Mouse (Mus musculus) CH12.LX (cell line): ENCODE data around the gene Gm49405. TPM values are rescaled to one million over a fixed set of nuclear protein-coding genes. Genes with fewer than 3 reads are reported as not detected.
A peak's percentile ranks its signal among the peaks of the same experiment; 100 is the strongest.

Source experiments
- DNase-seq: peaks from one replicate; pipeline ENCODE4 v3.0.0-alpha.2; 2013; ENCODE audit errors: extremely low read depth
- H3K27ac ChIP-seq: 2 replicates; pipeline ENCODE4 v1.5.1; 2012; ENCODE audit warnings: low read depth, mild to moderate bottlenecking, control low read depth, moderate library complexity; ENCODE audit not compliant: insufficient read depth
- H3K27me3 ChIP-seq: replicated peaks from 2 replicates; pipeline ENCODE3; 2012; ENCODE audit warnings: inconsistent platforms
- H3K36me3 ChIP-seq, 2 experiments: replicated peaks in 1 of 2; 2 replicates each; pipeline versions ENCODE3 to v1.6.1; 2012; ENCODE audit warnings: inconsistent platforms in 1 of 2, low read length in 1 of 2, mild to moderate bottlenecking in 1 of 2, mixed read lengths in 1 of 2, moderate library complexity in 1 of 2; ENCODE audit not compliant: control insufficient read depth in 1 of 2, insufficient read depth in 1 of 2
- H3K4me1 ChIP-seq, 2 experiments: 2 replicates each; pipeline ENCODE4 v1.6.1; 2012; ENCODE audit warnings: inconsistent platforms in 1 of 2, moderate library complexity in 1 of 2; ENCODE audit not compliant: insufficient read depth in 2 of 2, control insufficient read depth in 1 of 2
- H3K4me2 ChIP-seq: 2 replicates; pipeline ENCODE4 v1.6.1; 2012; ENCODE audit warnings: low read depth, mild to moderate bottlenecking, control low read depth; ENCODE audit not compliant: poor library complexity, insufficient read depth, severe bottlenecking
- H3K4me3 ChIP-seq, 3 experiments: fragments of 150-350 bp in 1 of 3; sonication (generic) in 1 of 3; replicated peaks in 1 of 3; 2 replicates each; pipeline versions ENCODE3 to v1.5.1; 2011 to 2012; ENCODE audit warnings: low read depth in 2 of 3, low read length in 2 of 3, mild to moderate bottlenecking in 2 of 3, moderate library complexity in 2 of 3, control low read depth in 1 of 3, improper control_type of control experiment in 1 of 3, inconsistent platforms in 1 of 3, mixed read lengths in 1 of 3; ENCODE audit not compliant: poor library complexity in 1 of 3
- H3K79me2 ChIP-seq: replicated peaks from 2 replicates; pipeline ENCODE4 v1.6.1; 2012; ENCODE audit warnings: mild to moderate bottlenecking, moderate library complexity; ENCODE audit not compliant: control insufficient read depth, poor library complexity, insufficient read depth, severe bottlenecking; ENCODE audit errors: extremely low read depth
- H3K9ac ChIP-seq: 2 replicates; pipeline ENCODE4 v1.6.1; 2012; ENCODE audit warnings: low read depth, mild to moderate bottlenecking, control low read depth, moderate library complexity; ENCODE audit not compliant: insufficient read depth
- H3K9me3 ChIP-seq: replicated peaks from 2 replicates; pipeline ENCODE3; 2012; ENCODE audit warnings: low read length, inconsistent platforms, mixed read lengths
- BHLHE40 ChIP-seq: IDR thresholded peaks from 2 replicates; pipeline ENCODE4 v1.6.1; 2011; ENCODE audit warnings: mild to moderate bottlenecking, low read depth, low read length, improper control_type of control experiment
- CHD1 ChIP-seq: IDR thresholded peaks from 2 replicates; pipeline ENCODE4 v1.6.1; 2012; ENCODE audit warnings: low read depth, low read length, improper control_type of control experiment, inconsistent platforms
- CHD2 ChIP-seq: IDR thresholded peaks from 2 replicates; pipeline ENCODE4 v1.6.1; 2011; ENCODE audit warnings: low read length, improper control_type of control experiment
- CTCF ChIP-seq, 2 experiments: IDR thresholded peaks in 1 of 2; conservative IDR thresholded peaks in 1 of 2; 2 replicates each; pipeline ENCODE4 v1.5.1; 2011 to 2012; ENCODE audit warnings: low read depth in 2 of 2, low read length in 2 of 2, improper control_type of control experiment in 1 of 2, inconsistent platforms in 1 of 2, mild to moderate bottlenecking in 1 of 2, moderate library complexity in 1 of 2
- E2F4 ChIP-seq: IDR thresholded peaks from 2 replicates; pipeline ENCODE4 v1.6.1; 2011; ENCODE audit warnings: low read depth, low read length, improper control_type of control experiment; ENCODE audit not compliant: insufficient replicate concordance
- ELF1 ChIP-seq: IDR thresholded peaks from 2 replicates; pipeline ENCODE4 v1.6.1; 2014; ENCODE audit warnings: low read depth, mild to moderate bottlenecking, inconsistent platforms, low read length, improper control_type of control experiment
- EP300 ChIP-seq: IDR thresholded peaks from 2 replicates; pipeline ENCODE4 v1.6.1; 2011; ENCODE audit warnings: low read length, improper control_type of control experiment
- ETS1 ChIP-seq: conservative IDR thresholded peaks from 2 replicates; pipeline ENCODE4 v1.6.1; 2012; ENCODE audit warnings: low read depth, mild to moderate bottlenecking, inconsistent platforms, low read length, improper control_type of control experiment, moderate library complexity
- GABPA ChIP-seq: IDR thresholded peaks from 2 replicates; pipeline ENCODE4 v1.6.1; 2012; ENCODE audit warnings: low read depth, low read length, improper control_type of control experiment, inconsistent platforms; ENCODE audit not compliant: insufficient replicate concordance
- HCFC1 ChIP-seq: IDR thresholded peaks from 2 replicates; pipeline ENCODE4 v1.6.1; 2012; ENCODE audit warnings: low read depth, mild to moderate bottlenecking, inconsistent platforms, low read length, improper control_type of control experiment
- IRF4 ChIP-seq: IDR thresholded peaks from 2 replicates; pipeline ENCODE4 v1.6.1; 2014; ENCODE audit warnings: low read depth, mild to moderate bottlenecking, inconsistent platforms, low read length, improper control_type of control experiment
- JUN ChIP-seq: IDR thresholded peaks from 2 replicates; pipeline ENCODE4 v1.6.1; 2011; ENCODE audit warnings: low read depth, mild to moderate bottlenecking, low read length, improper control_type of control experiment, moderate library complexity; ENCODE audit not compliant: insufficient read depth
- JUND ChIP-seq: conservative IDR thresholded peaks from 2 replicates; pipeline ENCODE4 v1.6.1; 2011; ENCODE audit warnings: low read depth, low read length, improper control_type of control experiment
- KAT2A ChIP-seq: IDR thresholded peaks from 2 replicates; pipeline ENCODE4 v1.6.1; 2012; ENCODE audit warnings: low read length, improper control_type of control experiment, inconsistent platforms; ENCODE audit not compliant: insufficient replicate concordance
- MAFK ChIP-seq: IDR thresholded peaks from 2 replicates; pipeline ENCODE4 v1.6.1; 2011; ENCODE audit warnings: low read length, improper control_type of control experiment; ENCODE audit not compliant: insufficient replicate concordance
- MAX ChIP-seq: IDR thresholded peaks from 2 replicates; pipeline ENCODE4 v1.6.1; 2011; ENCODE audit warnings: low read length, improper control_type of control experiment
- MAZ ChIP-seq: IDR thresholded peaks from 2 replicates; pipeline ENCODE4 v1.6.1; 2012; ENCODE audit warnings: low read depth, mild to moderate bottlenecking, inconsistent platforms, low read length, improper control_type of control experiment, moderate library complexity
- MEF2A ChIP-seq: IDR thresholded peaks from 2 replicates; pipeline ENCODE4 v1.6.1; 2014; ENCODE audit warnings: low read depth, mild to moderate bottlenecking, inconsistent platforms, low read length, improper control_type of control experiment, borderline replicate concordance
- MXI1 ChIP-seq: IDR thresholded peaks from 2 replicates; pipeline ENCODE4 v1.6.1; 2011; ENCODE audit warnings: mild to moderate bottlenecking, low read depth, low read length, improper control_type of control experiment
- MYC ChIP-seq: IDR thresholded peaks from 2 replicates; pipeline ENCODE4 v1.6.1; 2011; ENCODE audit warnings: low read depth, mild to moderate bottlenecking, improper control_type of control experiment, low read length
- NELFE ChIP-seq: IDR thresholded peaks from 2 replicates; pipeline ENCODE4 v1.6.1; 2011; ENCODE audit warnings: low read depth, low read length, improper control_type of control experiment
- NRF1 ChIP-seq: IDR thresholded peaks from 2 replicates; pipeline ENCODE4 v1.6.1; 2014; ENCODE audit warnings: low read depth, mild to moderate bottlenecking, inconsistent platforms, low read length, improper control_type of control experiment, moderate library complexity
- PAX5 ChIP-seq: IDR thresholded peaks from 2 replicates; pipeline ENCODE4 v1.6.1; 2012; ENCODE audit warnings: low read length, inconsistent platforms, mixed read lengths
- POLR2A ChIP-seq: IDR thresholded peaks from 2 replicates; pipeline ENCODE4 v1.6.1; 2011; ENCODE audit warnings: low read depth, mild to moderate bottlenecking, improper control_type of control experiment, low read length
- POLR2AphosphoS2 ChIP-seq: IDR thresholded peaks from 2 replicates; pipeline ENCODE4 v1.6.1; 2011; ENCODE audit warnings: low read depth, low read length, improper control_type of control experiment
- RAD21 ChIP-seq: IDR thresholded peaks from 2 replicates; pipeline ENCODE4 v1.6.1; 2011; ENCODE audit warnings: low read depth, mild to moderate bottlenecking, low read length, improper control_type of control experiment, moderate library complexity
- RCOR1 ChIP-seq: conservative IDR thresholded peaks from 2 replicates; pipeline ENCODE4 v1.6.1; 2012; ENCODE audit warnings: low read depth, mild to moderate bottlenecking, inconsistent platforms, low read length, improper control_type of control experiment
- SIN3A ChIP-seq: IDR thresholded peaks from 2 replicates; pipeline ENCODE4 v1.6.1; 2012; ENCODE audit warnings: low read length, improper control_type of control experiment, inconsistent platforms
- SMC3 ChIP-seq: IDR thresholded peaks from 2 replicates; pipeline ENCODE4 v1.6.1; 2011; ENCODE audit warnings: low read depth, low read length, improper control_type of control experiment
- TBP ChIP-seq: conservative IDR thresholded peaks from 2 replicates; pipeline ENCODE4 v1.6.1; 2011; ENCODE audit warnings: low read depth, low read length, improper control_type of control experiment
- TCF12 ChIP-seq: IDR thresholded peaks from 2 replicates; pipeline ENCODE4 v1.6.1; 2014; ENCODE audit warnings: low read depth, mild to moderate bottlenecking, inconsistent platforms, low read length, improper control_type of control experiment
- UBTF ChIP-seq: IDR thresholded peaks from 2 replicates; pipeline ENCODE4 v1.6.1; 2012; ENCODE audit warnings: low read depth, mild to moderate bottlenecking, inconsistent platforms, low read length, improper control_type of control experiment, moderate library complexity
- USF1 ChIP-seq: IDR thresholded peaks from 2 replicates; pipeline ENCODE4 v1.6.1; 2014; ENCODE audit warnings: low read depth, mild to moderate bottlenecking, inconsistent platforms, low read length, improper control_type of control experiment
- USF2 ChIP-seq: conservative IDR thresholded peaks from 2 replicates; pipeline ENCODE4 v1.6.1; 2011; ENCODE audit warnings: low read depth, low read length, improper control_type of control experiment
- ZC3H11A ChIP-seq: IDR thresholded peaks from 2 replicates; pipeline ENCODE4 v1.6.1; 2012; ENCODE audit warnings: low read depth, mild to moderate bottlenecking, inconsistent platforms, low read length, improper control_type of control experiment
- ZKSCAN1 ChIP-seq: IDR thresholded peaks from 2 replicates; pipeline ENCODE4 v1.6.1; 2012; ENCODE audit warnings: low read depth, inconsistent platforms, low read length, improper control_type of control experiment, borderline replicate concordance
- ZMIZ1 ChIP-seq: IDR thresholded peaks from 2 replicates; pipeline ENCODE4 v1.6.1; 2012; ENCODE audit warnings: low read depth, mild to moderate bottlenecking, inconsistent platforms, low read length, improper control_type of control experiment
- ZNF384 ChIP-seq: IDR thresholded peaks from 2 replicates; pipeline ENCODE4 v1.6.1; 2012; ENCODE audit warnings: low read depth, low read length, improper control_type of control experiment, inconsistent platforms
- dilution Hi-C: fragments of 300-500 bp; cut with MboI; formaldehyde crosslinking; loops from 2 replicates; pipeline ENCODE4 v1.14.3; 2020; ENCODE audit warnings: low sequenced_read_pairs; ENCODE audit not compliant: extremely low pct_unique_long_range_greater_than_20kb, extremely low pct_ligation_motif_present
- in situ Hi-C: fragments of 300-500 bp; cut with MboI; formaldehyde crosslinking; loops from 3 replicates; pipeline ENCODE4 v1.14.3; 2019; ENCODE audit warnings: low sequenced_read_pairs, low pct_ligation_motif_present, low pct_unique_long_range_greater_than_20kb, mixed read lengths
- polyA plus RNA-seq: library from polyadenylated mRNA; unstranded; fragments of >175 nt; gene quantifications from 2 replicates; pipeline ENCODE4 v1.2.1, GENCODE M21; 2012; ENCODE audit warnings: low read depth; ENCODE audit not compliant: insufficient read length
- total RNA-seq, 2 experiments: library from RNA; depleted of rRNA; stranded (reverse); fragments of 300-350 nt in 1 of 2; fragments of >200 nt in 1 of 2; gene quantifications; 2 replicates each; pipeline ENCODE4 v1.2.3; 2012 to 2014

Gm49405 gene
- total and polyA plus RNA-seq, 3 experiments: 0.99 to 2.7 (median 2.0) TPM

DNA sequence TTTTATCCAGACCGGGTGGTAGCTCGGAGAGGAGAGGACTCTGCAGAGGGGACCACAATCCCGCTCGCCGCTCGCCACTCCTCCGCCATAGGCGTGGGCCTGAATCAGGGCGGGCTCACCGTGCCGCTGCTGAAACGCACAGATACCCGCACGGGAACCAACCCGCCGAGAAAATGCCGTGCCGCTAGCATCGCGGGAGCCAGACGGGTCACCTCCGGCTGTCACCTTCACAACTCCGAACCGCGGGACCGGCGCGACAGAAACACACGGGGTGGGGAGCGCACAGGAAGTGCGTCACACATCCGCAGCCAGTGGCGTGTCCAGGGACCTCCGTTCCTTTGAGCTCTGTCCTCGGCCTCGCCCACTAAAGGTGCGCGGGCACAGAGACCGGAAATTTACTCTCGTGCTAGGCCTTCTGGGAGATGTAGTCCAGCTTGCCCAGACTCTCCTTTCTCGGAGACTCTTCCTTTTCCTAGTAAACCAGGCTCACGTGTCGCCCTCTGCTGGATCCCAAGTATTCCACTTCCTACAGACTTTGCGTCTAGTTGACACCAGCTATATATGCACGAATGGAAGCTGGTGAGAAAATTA is 12.1 kb downstream of the Gm49405 start, which contains the start of gene Ndufv1:
Gene Ndufv1, minus strand, starts transcription at position 375 of the 591 bp plus-strand sequence.
- H3K27me3 ChIP-seq: peaks cover 2% of the 10 kb centered on the region
- peaks cover 30 to 38% of the 10 kb centered on the region in 2 experiments for H3K36me3 ChIP-seq
- peaks cover 4 to 18% of the 10 kb centered on the region in 2 experiments for H3K4me1 ChIP-seq
- H3K4me3 ChIP-seq: peak within 1 kb of the TSS; percentile 85 to 98 (median 86)
- 0 out of 2 replicates have a peak, but pooled peaks have one; percentile 6 for TF ChIP-seq USF1
- peak; percentile 91 for TF ChIP-seq CHD2
- no peak for TF ChIP-seq CHD1
- TF ChIP-seq RCOR1: peak; percentile 47; the same call in 1 of the 2 replicates
- TF ChIP-seq PAX5: no peak
- TF ChIP-seq POLR2AphosphoS2: peak; percentile 59; the same call in 1 of the 2 replicates
- TF ChIP-seq NRF1: peak; percentile 87
- peak; percentile 91 for TF ChIP-seq NELFE
- no peak; the same call in 1 of the 2 replicates for TF ChIP-seq ZMIZ1
- TF ChIP-seq RAD21: peak; percentile 68
- TF ChIP-seq HCFC1: peak; percentile 100
- TF ChIP-seq E2F4: peak; percentile 95
- peak; percentile 83 for TF ChIP-seq MEF2A
- peak; percentile 79 for TF ChIP-seq BHLHE40
- no peak for TF ChIP-seq USF2
- peak; percentile 94 for TF ChIP-seq MAX
- peak; percentile 68 for TF ChIP-seq IRF4
- peak; percentile 62; the same call in 1 of the 2 replicates for TF ChIP-seq MAZ
- 0 out of 2 replicates have a peak, but pooled peaks have one; percentile 60 for TF ChIP-seq JUND
- TF ChIP-seq TCF12: peak; percentile 86
- TF ChIP-seq SIN3A: peak; percentile 99
- TF ChIP-seq ETS1: no peak; the same call in 1 of the 2 replicates
- no peak for TF ChIP-seq JUN
- peak; percentile 82 for TF ChIP-seq SMC3
- peak; percentile 97 for TF ChIP-seq ELF1
- no peak for TF ChIP-seq ZNF384
- TF ChIP-seq GABPA: peak; percentile 87; the same call in 1 of the 2 replicates
- peak; percentile 40 to 92 for TF ChIP-seq CTCF (conservative IDR thresholded peaks at IDR 0.05 in 1 of 2, IDR thresholded peaks at IDR 0.05 in 1 of 2; ENCODE audit: low read depth in 2 of 2, low read length in 2 of 2)
- TF ChIP-seq ZC3H11A: no peak
- TF ChIP-seq MYC: peak; percentile 89
- TF ChIP-seq MAFK: peak; percentile 36; the same call in 1 of the 2 replicates
- no peak for TF ChIP-seq ZKSCAN1
- TF ChIP-seq EP300: no peak
- TF ChIP-seq TBP: peak; percentile 65; the same call in 1 of the 2 replicates
- peak; percentile 97 for TF ChIP-seq MXI1
- TF ChIP-seq UBTF: no peak
- peak; percentile 96 for TF ChIP-seq KAT2A
- TF ChIP-seq POLR2A: peak; percentile 87
- H3K4me2 ChIP-seq: peak within 1 kb of the TSS; percentile 85
- no peaks in the 10 kb centered on the region for H3K9me3 ChIP-seq
- H3K9ac ChIP-seq: peak within 1 kb of the TSS; percentile 71
- peak within 1 kb of the TSS; percentile 7; the same call in 1 of the 2 replicates for H3K27ac ChIP-seq
- peaks cover 8% of the 10 kb centered on the region; the same call in 1 of the 2 replicates for H3K79me2 ChIP-seq
- dilution Hi-C loops: no loop called here
- DNase-seq: peak; percentile 99
- in situ Hi-C loops: no loop called here
